Mouse (Mus musculus) ZHBTc4 (cell line): ENCODE results near the gene Fam126b.
A peak's percentile ranks its signal among the peaks of the same experiment; 100 is the strongest.
"Not testable (repeated sequence)": the region's sequence is repeated elsewhere in the genome, so short reads cannot be mapped to it uniquely, and the experiment has no call there.

Experiments used
- DNase-seq: peaks from one replicate; pipeline ENCODE4 v3.0.0-alpha.2; 2011; ENCODE audit warnings: low read depth, low spot score

The Fam126b gene

DNA sequence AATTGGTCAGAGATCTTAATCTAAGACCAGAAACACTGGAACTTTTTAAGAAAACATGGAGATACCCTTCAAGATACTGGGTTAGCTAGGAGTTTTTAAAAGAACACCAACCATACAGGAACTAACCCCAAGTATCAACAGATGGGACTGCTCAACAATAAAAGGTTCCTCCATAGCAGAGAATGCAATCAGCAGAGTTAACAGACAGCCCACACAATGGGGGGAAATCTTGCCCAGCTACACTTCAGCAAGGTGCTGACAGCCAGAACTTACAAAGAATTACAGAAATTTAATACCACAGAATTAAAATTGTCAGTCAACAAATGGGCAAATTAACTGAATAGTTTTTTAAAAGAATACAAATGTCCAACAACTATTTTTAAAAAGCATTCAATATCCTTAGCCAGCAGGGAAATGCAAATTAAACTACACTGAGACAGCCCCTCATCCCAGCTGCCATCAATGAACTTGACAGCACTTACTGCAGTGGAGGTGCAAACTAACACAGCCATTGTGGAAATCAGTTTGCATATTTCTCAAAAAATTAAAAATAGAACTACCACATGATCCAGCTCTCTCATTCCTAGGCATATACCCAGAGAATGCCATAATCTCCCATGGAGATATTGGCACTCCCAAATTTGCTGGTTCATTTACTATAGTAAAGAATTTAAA, 17.5 kb downstream of the Fam126b start:
- DNase-seq = no peak

DNA sequence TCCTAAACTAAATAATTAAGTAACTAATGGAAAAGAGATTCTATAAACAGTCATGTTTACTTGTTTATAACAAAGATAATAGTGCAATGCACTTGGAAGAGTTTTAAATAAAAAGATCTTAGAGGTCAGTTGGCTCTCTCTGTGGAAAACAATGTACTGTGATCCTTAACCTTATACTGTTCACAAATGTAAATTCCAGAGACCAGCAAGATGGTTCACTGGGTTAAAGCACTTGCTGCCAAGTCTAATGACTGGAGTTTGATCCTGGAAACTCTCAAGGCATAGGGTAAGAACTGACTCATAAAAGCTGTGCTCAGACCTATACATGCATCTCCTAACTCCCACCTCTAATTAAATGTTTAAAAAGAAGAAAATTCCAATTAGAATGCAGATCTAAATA, 19.5 kb downstream of the Fam126b start:
- DNase-seq = no peak

DNA sequence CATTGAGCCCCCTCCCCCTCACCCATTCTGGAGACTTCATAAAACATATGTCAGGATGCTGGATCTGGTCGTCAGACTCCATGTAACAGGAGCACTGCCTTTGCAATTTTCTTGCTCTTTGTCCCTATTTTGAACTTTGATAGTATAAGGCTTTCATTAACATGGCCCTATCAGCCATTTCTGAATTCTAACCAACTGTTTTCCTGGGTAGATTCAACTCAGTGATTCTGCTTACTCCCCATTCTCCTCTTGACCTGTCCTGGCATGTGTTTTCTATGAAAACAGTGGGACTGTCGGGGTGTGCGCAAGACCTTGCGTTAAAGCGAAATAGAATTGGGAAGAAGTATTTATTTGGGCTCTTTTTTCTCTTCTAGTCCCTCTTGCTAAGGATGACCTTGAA, 21.1 kb downstream of the Fam126b start:
- DNase-seq = no peak

DNA sequence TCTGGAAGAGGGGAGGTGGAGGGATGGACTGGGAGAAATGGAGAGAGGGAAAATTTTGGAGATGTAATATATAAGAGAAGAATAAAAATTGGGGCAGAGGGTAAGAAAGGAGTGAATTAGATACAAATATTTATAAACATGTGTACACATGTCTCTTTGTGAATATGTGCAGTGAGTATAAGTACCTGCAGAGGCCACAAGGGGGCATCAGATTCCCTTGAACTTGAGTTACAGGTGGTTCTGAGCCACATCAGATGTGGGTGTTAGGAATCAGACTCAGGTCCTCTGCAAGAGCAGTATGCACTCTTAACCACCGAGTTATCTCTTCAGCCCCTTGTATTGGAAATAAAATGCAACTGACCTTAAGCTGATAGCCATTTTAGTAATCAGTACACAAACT, 23.7 kb downstream of the Fam126b start:
- peak; percentile 80 for DNase-seq

DNA sequence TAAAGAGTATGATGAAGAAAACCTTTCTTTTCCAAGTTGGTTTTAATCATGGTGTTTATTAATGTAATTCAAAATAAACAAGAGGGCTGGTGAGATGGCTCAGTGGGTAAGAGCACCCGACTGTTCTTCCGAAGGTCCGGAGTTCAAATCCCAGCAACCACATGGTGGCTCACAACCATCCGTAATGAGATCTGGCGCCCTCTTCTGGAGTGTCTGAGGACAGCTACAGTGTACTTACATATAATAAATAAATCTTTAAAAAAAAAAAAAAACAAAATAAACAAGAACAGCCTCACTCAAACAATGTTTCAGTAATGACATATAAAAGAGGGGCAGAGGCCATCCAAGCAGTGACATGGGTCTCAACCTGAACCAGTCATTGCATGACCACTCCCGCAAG, 25.8 kb downstream of the Fam126b start:
- not testable (repeated sequence) for DNase-seq

DNA sequence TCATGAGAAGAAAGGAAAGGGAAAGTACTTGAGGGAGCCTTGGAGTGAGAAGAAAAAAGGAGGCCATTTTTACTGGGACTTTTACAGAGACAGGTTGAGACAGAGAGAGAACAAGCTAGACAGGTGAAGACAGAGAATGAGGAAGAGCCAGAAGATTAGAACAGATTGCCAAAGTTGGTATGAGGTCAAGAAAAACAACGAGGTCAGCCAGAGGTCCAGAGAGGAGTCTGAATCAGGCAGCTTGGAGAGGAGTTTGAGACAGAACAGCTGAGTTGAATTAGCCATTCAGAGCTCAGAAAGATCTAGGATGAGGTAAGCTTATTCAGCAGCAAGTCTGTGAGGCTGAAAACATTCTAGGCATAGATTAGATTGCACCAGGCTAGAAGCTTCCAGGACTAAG, 44.7 kb downstream of the Fam126b start:
- no peak for DNase-seq

DNA sequence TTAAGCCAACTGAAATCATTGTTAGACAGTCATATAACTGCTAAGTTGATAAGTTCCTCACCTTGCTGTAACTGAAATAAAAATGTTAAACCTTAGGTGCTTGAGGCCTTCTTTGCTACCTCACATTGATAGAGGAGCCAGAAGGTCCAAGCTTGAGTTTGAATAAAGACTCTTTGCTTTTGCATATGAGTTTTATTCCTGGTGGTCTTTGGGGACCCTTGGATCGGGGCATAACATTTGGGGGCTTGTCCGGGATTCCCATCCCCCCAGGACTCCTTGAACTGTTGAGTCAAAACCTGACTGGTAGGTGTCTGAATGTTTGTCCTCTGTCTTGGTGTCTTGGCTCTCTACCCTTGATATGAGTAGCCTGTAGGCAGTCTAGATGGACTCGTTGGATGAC, 78.9 kb downstream of the Fam126b start:
- DNase-seq = peak; percentile 35

DNA sequence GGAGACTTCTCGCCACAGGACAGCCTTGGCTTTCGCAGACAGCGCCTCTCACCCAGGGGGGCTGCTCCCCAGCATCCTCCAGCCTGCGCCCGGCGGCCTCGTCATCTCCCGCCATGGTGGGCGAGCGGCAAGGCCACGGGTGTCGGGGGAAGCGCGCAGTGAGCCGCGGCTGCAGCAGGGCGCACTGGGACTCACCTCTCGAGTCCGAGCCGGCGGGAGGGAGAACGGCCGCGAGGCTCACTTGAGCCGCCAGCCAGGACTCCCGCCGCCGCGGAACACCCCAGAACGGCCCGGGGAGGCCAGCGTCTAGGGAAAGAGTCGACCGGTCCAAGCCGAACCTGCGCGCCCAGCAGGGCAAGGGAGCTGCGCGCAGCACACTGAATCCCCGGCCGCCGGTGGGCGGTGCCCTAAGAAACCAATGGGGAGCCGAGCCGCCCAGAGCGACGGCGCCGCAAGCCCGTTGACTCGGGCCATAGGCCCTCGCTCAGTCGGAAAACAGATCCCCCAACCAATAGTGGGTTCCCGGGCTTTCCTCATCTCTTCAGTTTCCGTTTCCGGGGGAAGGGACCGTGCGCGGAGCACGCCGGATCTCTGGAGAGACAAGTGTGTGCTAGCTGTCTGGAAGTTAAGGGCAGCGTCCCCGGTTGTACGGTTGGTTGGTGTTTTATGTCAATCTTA, 81.4 kb downstream of the Fam126b start, which contains the start of gene Orc2:
Gene Orc2 (minus strand): TSS at position 533 of the 678 bp plus-strand sequence.
- peak; percentile 98 for DNase-seq

DNA sequence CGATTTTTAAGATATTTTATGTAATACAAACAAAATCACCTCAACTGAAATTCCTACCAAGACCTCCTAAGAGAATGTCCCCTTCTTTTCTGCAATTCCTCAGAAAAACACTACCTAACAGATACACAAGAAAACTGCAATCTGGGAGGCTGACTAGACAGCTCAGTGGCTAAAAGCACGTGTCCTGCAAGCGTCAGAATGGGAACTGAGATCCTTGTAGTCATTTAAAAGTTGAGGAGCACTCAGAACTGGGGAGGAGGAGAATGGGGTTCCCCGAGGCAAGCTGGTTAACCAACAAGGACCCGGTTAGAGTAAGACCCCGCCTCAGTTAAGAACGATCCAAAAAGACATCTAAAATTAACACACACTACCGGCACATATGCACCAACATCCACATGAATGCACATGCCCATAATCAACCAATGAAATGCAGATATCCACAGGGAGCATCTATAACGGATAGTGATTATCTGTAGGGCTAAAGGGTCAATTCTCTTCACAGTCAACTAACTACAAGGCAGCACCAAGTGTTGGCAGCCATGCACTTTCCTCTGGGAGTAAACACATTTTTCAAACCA, 82.2 kb downstream of the Fam126b start:
- DNase-seq = no peak

DNA sequence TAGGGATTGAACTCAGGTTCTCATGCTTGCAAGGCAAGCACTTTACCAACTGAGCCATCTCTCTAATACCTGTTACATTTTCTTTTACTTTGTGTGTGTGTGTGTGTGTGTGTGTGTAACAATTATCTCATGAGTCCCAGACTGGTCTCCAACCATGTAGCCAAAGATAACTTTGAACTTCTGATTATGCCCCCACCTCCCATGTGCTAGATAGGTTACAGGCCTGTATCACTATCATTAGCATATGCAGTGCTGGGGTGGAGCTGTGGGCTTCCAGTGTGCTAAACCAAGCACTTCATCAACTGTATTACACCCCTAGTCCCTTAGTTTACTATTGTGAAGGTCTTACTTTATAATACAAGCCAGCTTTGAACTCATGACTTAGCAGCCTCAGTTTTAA, 83.0 kb downstream of the Fam126b start:
- no peak for DNase-seq

DNA sequence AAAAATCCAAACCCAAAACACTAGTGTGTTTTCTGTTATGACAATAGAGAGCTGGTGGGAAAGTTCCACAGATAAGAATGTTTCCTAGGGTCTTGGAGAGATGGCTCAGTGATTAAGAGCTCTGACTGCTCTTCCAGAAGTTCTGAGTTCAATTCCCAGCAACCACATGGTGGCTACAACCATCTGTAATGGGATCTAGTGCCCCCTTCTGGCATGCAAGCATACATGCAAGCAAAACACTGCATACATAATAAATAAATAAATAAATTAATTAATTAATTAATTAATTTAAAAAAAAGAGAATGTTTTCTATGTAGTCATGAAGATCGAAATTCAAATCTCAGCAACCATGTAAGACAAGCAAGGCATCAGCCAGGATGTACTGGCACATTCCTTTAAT, 87.4 kb downstream of the Fam126b start:
- peak; percentile 46 for DNase-seq

DNA sequence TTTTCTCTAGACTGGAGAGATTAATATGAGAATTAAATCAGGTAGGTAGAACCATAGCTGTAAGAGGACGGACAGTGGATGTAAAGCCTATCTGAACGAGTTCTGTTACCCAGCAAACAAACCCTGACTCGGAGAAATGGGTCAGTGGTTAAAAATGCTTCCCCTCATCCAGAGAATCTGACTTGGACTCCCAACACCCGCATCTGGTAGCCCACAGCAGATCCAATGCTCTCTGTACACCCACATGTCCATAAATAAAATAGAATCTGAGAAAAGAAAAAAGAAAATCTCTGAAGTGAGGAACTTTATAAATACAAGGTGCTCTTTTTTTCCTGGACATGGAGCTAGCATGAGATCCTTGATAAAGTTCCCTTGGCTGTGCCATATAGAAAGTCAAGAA, 88.4 kb downstream of the Fam126b start:
- DNase-seq = no peak

DNA sequence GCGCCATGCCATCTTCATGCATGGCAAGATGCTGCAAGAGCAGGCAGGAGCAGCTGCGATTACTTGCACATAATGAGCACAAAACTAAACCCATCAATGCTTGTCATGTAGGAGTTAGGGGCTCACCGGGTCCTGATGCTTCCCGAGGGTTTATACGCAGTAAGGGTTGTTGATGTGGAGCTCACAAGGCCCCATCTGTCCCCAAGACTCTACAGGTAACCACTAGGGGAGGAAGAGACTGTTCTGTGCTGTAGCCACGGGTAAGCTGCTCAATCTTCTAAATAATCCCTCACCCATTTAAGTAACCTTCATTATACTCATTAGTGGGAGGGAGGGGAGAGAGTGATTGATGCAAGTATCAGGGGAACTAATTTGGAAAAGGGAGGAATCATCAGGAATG, 90.5 kb downstream of the Fam126b start:
- no peak for DNase-seq

DNA sequence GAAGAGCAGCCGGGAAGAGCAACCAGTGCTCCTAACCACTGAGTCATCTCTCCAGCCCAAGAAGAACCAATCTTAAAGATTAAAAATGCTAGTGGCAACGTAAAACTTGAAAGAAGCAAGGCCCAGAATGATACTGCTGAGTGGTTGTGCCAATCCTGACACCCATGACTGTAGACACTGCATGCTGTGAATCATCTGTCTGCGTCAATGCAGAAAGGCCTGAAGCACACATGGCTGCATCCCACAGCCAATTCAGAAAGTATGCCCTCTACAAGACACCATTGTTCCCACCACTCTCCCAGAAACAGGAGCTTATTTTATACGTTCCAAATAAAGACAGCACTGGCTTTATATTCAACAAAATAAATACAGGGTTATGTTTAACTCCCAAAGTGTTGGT, 103.5 kb downstream of the Fam126b start:
- no peak for DNase-seq

DNA sequence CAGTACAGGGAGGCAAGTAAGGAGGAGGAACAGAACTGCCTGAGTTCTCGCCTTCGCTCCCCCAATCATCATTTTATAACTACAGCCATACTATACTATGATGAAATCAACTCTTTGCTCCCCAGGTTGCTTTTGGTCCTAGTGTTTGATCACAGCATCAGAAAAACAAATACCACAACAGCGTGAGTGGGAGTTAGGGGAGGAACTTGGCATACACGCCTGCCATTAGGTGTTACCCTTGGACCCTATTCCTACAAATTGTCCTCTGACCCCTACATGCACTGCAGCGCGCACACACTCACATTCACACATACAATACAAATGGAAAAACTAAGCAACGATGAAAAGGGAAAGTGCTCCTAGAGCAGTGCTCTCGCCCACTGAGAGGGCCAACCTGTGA, 110.5 kb downstream of the Fam126b start:
- DNase-seq = no peak
